Mouse (Mus musculus) heart, adult 2 months (tissue): ENCODE data around the gene Top1.

Source experiments
- CTCF ChIP-seq: fragments of 200-600 bp; IDR thresholded peaks from 2 replicates; pipeline ENCODE4 v1.8.1; 2022; ENCODE audit warnings: antibody characterized with exemption, mild to moderate bottlenecking, moderate library complexity
- EP300 ChIP-seq: fragments of 200-500 bp; IDR thresholded peaks from 2 replicates; pipeline ENCODE4 v1.6.1; 2011; ENCODE audit warnings: low read depth, low read length, control low read depth; ENCODE audit not compliant: insufficient read depth
- POLR2A ChIP-seq: fragments of 200-500 bp; IDR thresholded peaks from 2 replicates; pipeline ENCODE4 v1.6.1; 2011; ENCODE audit warnings: mild to moderate bottlenecking, low read depth, low read length, control low read depth; ENCODE audit not compliant: insufficient read depth

- no peak for TF ChIP-seq CTCF
- TF ChIP-seq EP300: no peak
- TF ChIP-seq POLR2A: no peak
These were observed 23.0 kb upstream of the Top1 start for GRCm38 (mm10) chr2:160622646-160623045.
